Mouse (Mus musculus) urinary bladder, postnatal 10 days (tissue): Measurements from ENCODE around the gene Tbl1xr1.

Experiments
- DNase-seq: peaks from one replicate; pipeline ENCODE4 v3.0.0; 2022; ENCODE audit warnings: low spot score

Gene Tbl1xr1

GRCm38 (mm10) chr3:22204186-22204585 is 127.7 kb downstream of the Tbl1xr1 start:
- DNase-seq = no peak

GRCm38 (mm10) chr3:22221557-22221956 is 145.1 kb downstream of the Tbl1xr1 start:
- no peak for DNase-seq

- DNase-seq = no peak
These were observed 145.9 kb downstream of the Tbl1xr1 start for GRCm38 (mm10) chr3:22222351-22222750.

GRCm38 (mm10) chr3:22223023-22223422 is 146.6 kb downstream of the Tbl1xr1 start:
- DNase-seq = no peak

- DNase-seq = no peak
These were observed 151.6 kb downstream of the Tbl1xr1 start for GRCm38 (mm10) chr3:22228052-22228451.

- no peak for DNase-seq
These were observed 154.2 kb downstream of the Tbl1xr1 start for GRCm38 (mm10) chr3:22230635-22231034.

- DNase-seq = no peak
These were observed 161.9 kb downstream of the Tbl1xr1 start for GRCm38 (mm10) chr3:22238106-22238900.
